Mouse (Mus musculus) left cerebral cortex, adult 2 months (tissue): Measurements from ENCODE around the gene Ypel2. TPM values are rescaled to one million over a fixed set of nuclear protein-coding genes. Genes with fewer than 3 reads are reported as not detected.

ENCODE experiments used
- DNase-seq, 2 experiments: peaks; one replicate each; pipeline ENCODE4 v3.0.0; 2021 to 2022; ENCODE audit warnings: low spot score in 2 of 2, mixed read lengths in 1 of 2; ENCODE audit errors: extremely low spot score in 1 of 2
- H3K27ac ChIP-seq: fragments of 200-600 bp; 2 replicates; pipeline ENCODE4 v1.8.1; 2022
- H3K4me3 ChIP-seq: fragments of 200-600 bp; 2 replicates; pipeline ENCODE4 v1.8.1; 2022
- CTCF ChIP-seq: fragments of 200-600 bp; IDR thresholded peaks from 2 replicates; pipeline ENCODE4 v1.8.1; 2022; ENCODE audit warnings: antibody characterized with exemption, mild to moderate bottlenecking, moderate library complexity
- intact Hi-C: fragments of 180-260 bp; cut with DNase I; formaldehyde crosslinking; loops from one replicate; pipeline ENCODE4 v1.15.1; 2025
- total RNA-seq, 2 experiments: library from RNA; stranded (reverse); gene quantifications; 2 replicates each; pipeline ENCODE4 v1.2.3; 2021

Gene Ypel2
- total RNA-seq, 2 experiments from 2014 or later: 42.8 to 45.5 TPM

DNA sequence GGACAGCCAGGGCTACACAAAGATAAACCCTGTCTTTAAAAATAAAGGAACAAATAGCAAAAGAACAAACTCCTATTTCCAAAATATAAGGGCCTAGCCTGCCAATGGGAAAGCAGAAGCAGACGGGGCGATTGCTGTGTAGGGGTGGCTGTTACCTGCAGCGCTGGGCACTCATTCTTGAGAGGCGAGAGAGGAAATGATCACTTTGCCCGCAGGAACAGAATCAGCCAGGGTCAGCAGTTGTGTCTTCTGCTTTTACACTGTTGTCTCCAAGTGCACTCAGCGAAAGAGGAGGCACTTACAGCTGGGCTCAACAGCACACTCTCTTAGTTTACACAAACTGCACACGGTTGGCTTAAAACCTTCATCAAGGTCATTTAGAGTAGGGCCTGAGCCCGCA is 25.9 kb upstream of the Ypel2 start:
- intact Hi-C loops: no loop called here

DNA sequence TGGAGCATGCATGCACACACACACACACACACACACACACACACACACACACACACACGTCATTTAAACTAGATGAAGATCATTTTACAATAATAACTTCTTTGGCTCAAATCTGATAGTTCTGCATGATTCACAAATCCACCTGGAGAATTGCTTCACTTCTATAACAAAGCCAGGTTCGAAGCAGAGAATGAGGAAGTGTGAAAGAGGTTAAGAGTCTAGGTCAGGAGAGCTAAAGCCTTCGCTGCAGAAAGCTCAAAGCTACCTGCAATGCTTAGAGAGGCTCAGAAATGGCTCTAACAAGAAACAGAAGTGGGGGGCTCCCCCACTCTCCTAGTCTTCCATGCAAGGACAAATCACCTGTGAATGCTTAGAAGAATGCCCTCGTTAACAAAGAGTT is 24.6 kb upstream of the Ypel2 start:
- intact Hi-C loops: no loop called here
- no peak overlapping the region for H3K27ac ChIP-seq
- DNase-seq: no peak
- TF ChIP-seq CTCF: no peak
- no peak overlapping the region for H3K4me3 ChIP-seq

More for the DNA sequence above, 25.9 kb upstream of the Ypel2 start:
- Histone ChIP-seq H3K4me3 (no peak overlapping the region), H3K27ac (no peak overlapping the region)
- no peak for DNase-seq
- no peak for TF ChIP-seq CTCF

DNA sequence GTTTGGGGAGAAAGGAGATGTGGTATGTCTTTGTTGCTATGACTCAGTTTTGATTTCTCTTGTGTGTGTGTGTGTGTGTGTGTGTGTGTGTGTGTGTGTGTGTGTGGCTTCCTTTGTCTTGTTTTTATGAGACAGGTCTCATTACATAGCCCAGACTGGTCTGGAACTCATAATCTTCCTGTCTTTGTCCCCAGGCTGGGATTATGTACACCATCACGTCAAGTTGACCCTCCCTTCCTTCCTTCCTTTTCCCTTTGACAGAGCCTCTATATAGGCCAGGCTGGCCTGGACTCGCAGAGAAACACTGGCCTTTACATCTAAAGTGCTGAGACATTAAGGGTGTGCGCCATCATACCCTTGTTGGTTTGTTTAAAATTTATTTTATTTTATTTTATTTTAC is 22.2 kb upstream of the Ypel2 start:
- TF ChIP-seq CTCF: no peak

DNA sequence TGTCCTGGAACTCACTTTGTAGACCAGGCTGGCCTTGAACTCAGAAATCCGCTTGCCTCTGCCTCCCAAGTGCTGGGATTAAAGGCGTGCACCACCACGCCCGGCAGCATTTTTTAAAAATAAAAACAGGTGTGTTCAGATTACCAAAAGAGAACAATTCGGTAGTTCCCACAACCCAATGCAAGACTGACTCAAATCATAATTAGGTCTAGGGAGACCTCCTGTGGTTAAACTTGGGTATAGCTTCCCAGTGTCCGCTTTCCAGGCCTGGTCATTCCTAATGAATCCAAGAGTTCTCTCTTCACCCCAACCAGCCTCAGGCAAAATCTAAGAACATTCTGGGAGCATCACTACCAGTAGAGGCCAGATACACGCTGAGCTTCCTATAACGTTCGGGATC is 17.0 kb upstream of the Ypel2 start:
- TF ChIP-seq CTCF: peak; percentile 93
- no peak overlapping the region for H3K27ac ChIP-seq
- no peak overlapping the region for H3K4me3 ChIP-seq
- intact Hi-C loops: loop anchor here (5.0 kb wide), 1 partner anchor 443 kb away; no protein-coding TSS in a partner anchor
- DNase-seq: peak; percentile 49 to 52

More for the DNA sequence above, 22.2 kb upstream of the Ypel2 start:
- intact Hi-C loops: no loop called here
- DNase-seq: no peak
- Histone ChIP-seq H3K27ac (no peak overlapping the region), H3K4me3 (no peak overlapping the region)

DNA sequence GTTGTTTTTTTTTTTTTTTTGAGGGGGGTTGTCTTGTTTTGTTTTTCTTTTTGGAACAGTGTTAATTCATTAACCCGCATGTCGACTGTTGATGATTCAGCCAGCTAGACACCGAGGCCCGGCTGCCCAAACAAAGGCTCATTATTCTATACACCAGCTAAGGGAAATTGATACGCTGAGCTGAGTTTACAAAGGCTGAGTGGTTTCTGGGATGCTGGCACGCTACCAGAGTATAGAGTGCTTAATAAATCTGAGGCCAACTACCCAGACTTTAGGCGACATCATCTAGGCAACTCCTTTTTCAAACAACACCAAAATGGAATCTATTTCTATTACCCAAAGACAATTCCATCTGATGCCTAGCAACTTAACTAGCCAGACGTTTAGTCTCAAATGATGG is 13.9 kb upstream of the Ypel2 start:
- Histone ChIP-seq H3K4me3 (no peak overlapping the region), H3K27ac (no peak overlapping the region)
- intact Hi-C loops: loop anchor here (5.0 kb wide), 1 partner anchor 220 kb away; no protein-coding TSS in a partner anchor
- DNase-seq: no peak
- no peak for TF ChIP-seq CTCF

DNA sequence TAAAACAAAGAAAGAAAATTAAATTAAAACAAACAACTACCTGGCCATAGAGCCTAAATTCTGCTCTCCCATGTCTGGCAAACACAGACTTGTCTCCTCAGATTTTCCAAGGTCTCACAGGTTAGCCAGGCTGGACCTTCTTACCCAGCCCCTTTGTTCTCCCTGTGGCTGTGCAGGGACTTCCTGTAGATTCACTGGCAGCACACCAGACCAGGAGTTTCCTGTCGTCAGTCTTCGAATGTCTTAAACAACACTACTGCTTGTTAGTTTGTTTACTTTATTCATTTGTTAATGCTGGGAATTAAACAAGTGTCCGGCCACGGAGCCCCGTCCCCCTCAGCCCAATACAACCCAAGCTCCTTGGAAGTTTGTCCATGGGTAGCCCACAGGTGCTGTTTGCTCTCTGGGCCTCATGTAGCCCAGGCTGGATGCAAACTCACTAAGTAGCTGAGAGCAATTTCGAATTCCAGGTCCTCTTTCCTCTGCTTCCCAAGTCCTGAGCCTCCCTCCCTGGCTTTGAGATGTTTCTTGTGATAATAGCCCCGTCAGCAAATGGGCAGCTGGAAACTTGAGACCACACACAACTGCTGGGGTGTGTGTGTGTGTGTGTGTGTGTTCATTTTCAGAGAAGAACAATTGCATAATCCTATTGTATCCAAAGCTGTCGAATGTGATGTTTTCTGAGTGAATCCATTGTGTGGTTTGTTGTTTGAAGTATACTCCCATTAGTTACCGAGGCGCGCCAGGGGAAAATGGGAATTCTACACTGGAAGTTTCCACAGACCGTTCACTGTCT is 11.7 kb upstream of the Ypel2 start:
- intact Hi-C loops: loop anchor here (5.0 kb wide), 1 partner anchor 218 kb away; no protein-coding TSS in a partner anchor
- Histone ChIP-seq H3K27ac (peak overlapping the region; percentile 40; the same call in 1 of the 2 replicates), H3K4me3 (no peak overlapping the region)
- TF ChIP-seq CTCF: no peak
- no peak for DNase-seq

DNA sequence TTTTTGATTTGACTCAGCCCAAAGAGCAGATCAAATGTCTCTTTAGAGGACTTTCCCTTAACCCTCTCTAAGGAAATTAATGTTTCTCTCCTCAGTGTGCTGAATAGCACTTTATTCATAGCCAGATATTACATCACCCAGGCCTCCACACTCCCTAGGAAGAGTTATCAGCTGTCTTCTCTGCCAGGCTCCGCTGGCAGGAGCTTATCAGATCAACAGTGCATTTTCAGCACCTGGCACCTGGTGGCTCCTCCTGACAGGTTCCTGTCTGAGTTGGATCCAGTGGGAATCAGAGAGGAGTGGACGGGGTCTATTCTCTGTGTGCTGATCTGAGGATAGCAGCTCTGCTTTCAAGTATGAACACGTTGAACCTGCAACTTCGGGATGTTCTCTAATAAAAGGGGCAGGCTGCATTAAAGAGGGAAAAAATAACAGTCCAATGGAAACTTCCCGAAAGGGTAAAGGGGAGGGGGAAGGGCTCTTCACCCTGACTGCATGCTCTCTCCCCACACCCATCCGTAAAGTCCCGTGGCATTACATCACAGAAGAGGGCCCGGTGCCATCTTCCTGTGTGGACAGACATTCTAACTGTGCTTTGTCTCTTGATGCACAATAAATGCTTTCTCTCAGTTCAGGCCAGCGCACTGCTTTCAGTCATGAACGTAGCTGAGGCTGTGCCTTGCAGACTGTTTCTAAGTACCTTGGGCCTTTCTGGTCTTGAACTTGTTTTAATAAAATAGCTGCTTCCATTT is 8.7 kb upstream of the Ypel2 start:
- intact Hi-C loops: no loop called here
- DNase-seq: no peak
- TF ChIP-seq CTCF: no peak
- peak overlapping the region; percentile 61; the same call in 1 of the 2 replicates for H3K27ac ChIP-seq
- no peak overlapping the region for H3K4me3 ChIP-seq

DNA sequence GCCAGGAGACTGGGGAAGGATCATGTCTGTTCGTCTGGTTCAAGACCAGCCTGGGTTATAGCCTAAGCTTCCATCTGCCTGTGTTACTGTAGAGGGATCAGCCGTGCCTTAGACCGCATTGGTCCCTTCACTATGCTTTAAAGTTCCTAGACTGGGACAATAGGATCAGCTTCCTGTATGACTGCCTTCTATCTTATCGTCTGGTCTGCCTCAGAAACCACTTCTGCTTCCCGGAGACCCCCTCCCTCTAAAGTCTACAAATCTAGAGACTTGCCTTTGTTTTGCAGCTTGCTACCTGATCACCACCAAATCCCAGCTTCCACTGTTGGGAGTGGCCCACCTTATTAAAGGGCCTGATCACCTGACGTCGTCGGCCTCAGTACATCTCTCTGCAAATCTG is 7.7 kb upstream of the Ypel2 start:
- intact Hi-C loops: no loop called here

DNA sequence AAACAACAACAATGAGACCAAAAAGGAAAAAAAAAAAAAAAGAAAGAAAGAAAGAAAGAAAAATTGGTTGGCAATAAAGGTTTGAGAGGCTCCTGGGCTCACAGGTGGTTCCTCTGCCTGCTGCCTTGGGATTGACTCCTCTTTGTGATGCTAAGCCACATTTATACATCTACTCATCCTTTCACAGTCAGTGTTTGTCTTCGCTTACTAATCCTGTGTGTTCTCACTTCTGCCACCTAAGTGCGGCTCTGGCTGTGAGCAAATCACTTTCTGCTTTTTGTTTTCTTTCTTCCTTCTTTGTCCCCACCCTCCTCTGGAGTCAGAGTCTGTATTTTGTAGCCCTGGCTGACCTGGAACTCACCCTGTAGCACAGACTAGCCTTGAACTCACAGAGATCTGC is 2.8 kb upstream of the Ypel2 start:
- Histone ChIP-seq H3K4me3 (no peak overlapping the region), H3K27ac (peak overlapping the region; percentile 65)
- DNase-seq: no peak
- no peak for TF ChIP-seq CTCF
- intact Hi-C loops: loop anchor here (1.0 to 10.0 kb wide), 2 partner anchors 101 to 237 kb away; no protein-coding TSS in a partner anchor

More for the DNA sequence above, 7.7 kb upstream of the Ypel2 start:
- Histone ChIP-seq H3K4me3 (no peak overlapping the region), H3K27ac (no peak overlapping the region)
- no peak for TF ChIP-seq CTCF
- no peak for DNase-seq

DNA sequence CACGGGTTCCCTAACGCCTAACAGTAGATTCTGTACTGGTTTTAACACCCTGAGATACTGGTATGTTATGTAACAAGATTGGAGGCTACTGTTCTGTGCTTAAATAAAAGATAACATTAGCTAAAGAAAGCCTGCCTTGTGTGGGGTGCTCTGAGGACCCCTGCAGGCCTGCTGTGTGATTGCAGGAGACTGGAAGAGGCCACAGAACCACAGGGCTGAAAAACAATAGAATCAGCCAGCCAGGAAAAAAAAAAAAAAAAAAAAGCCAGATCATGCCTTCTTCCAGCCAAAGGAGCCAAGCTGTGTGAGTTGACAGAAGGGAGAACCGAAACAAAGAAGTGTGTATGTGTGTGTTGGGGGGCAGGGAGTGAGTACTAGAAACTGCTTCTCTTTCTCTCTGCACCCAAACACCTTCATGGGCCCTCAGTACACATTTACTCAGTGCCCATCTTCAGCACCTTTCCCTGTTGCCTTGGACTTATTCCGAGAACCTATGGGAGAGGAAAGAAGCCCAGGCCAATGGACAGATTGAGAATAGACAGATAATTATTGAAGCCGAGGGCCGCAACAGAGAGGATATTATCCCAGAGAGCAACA is 2.2 kb upstream of the Ypel2 start:
- peak overlapping the region; percentile 99 for H3K27ac ChIP-seq
- intact Hi-C loops: loop anchor here (1.0 to 10.0 kb wide), 3 partner anchors 101 to 236 kb away; partner anchors contain the start of gene Dhx40

DNA sequence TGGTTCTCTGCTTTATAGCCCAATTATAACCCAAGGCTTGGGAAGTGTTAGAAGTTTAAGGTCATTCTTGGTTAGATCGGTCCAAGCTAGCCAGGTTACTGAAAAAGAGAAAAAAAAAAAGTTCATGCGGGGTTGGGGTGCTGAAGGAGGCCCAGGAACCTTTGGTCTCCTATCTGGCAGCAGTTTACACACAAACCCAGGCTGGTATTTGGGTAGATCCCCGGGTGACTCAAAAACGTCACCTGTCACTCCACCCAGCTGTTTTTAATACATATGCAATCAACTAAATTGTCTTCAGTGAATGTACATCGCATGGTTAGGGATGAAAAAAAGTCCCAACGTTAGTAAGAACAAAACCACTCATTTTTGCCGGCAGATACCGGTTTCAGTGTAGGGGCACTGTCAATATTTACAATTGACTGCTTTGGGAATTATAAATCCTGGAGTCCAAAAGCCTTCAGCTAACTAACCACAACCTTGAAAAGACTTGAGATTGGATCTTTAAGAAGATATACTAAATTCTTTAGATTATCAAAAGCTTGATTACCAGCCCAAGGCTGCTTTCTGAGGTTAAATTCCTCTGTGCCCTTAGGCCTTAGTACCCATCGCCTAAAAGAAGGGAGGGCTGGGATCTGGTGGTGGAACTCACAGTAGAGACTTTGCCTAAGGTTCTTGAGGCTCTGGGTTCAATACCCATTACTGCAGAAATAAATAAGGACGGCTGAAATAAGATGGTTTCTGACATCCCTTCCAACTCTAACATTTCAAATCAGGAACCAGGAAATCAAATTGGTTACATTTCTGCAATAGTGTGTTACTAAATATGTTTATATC is 1.5 kb upstream of the Ypel2 start:
- peak overlapping the region; percentile 99 for H3K27ac ChIP-seq
- TF ChIP-seq CTCF: no peak
- intact Hi-C loops: loop anchor here (2.0 to 10.0 kb wide), 3 partner anchors 100 to 188 kb away; partner anchors contain the start of gene Dhx40
- DNase-seq: no peak
- no peak overlapping the region for H3K4me3 ChIP-seq

More for the DNA sequence above, 2.2 kb upstream of the Ypel2 start:
- no peak overlapping the region for H3K4me3 ChIP-seq
- peak; percentile 86 for TF ChIP-seq CTCF
- DNase-seq: peak; percentile 60 to 72
